Mouse (Mus musculus) midbrain, embryonic 15.5 days (tissue): Measurements from ENCODE around the gene Cacnb4. TPM values are rescaled to one million over a fixed set of nuclear protein-coding genes. Genes with fewer than 3 reads are reported as not detected.

ENCODE experiments used
- ATAC-seq: fragments of 200-750 bp; cut with Nextera tagmentation; replicated peaks from 2 replicates; pipeline ENCODE4 v1.8.0; 2017; ENCODE audit warnings: moderate TSS enrichment
- H3K27ac ChIP-seq: fragments of 300-500 bp; sonication (generic); 2 replicates; pipeline ENCODE4 v1.5.1; 2015; ENCODE audit warnings: mild to moderate bottlenecking, inconsistent platforms
- H3K27me3 ChIP-seq: fragments of 300-500 bp; sonication (generic); replicated peaks from 2 replicates; pipeline ENCODE4 v1.6.1; 2015; ENCODE audit warnings: inconsistent platforms
- H3K36me3 ChIP-seq: fragments of 300-500 bp; sonication (generic); replicated peaks from 2 replicates; pipeline ENCODE4 v1.6.1; 2015; ENCODE audit warnings: inconsistent platforms
- H3K4me1 ChIP-seq: fragments of 300-500 bp; sonication (generic); 2 replicates; pipeline ENCODE4 v1.6.1; 2015; ENCODE audit warnings: inconsistent platforms
- H3K4me2 ChIP-seq: fragments of 300-500 bp; sonication (generic); 2 replicates; pipeline ENCODE4 v1.6.1; 2015; ENCODE audit warnings: inconsistent platforms, mild to moderate bottlenecking, moderate library complexity
- H3K4me3 ChIP-seq: fragments of 300-500 bp; sonication (generic); 2 replicates; pipeline ENCODE4 v1.5.1; 2015; ENCODE audit warnings: mild to moderate bottlenecking, inconsistent platforms
- H3K9ac ChIP-seq: fragments of 300-500 bp; sonication (generic); 2 replicates; pipeline ENCODE4 v1.6.1; 2015; ENCODE audit warnings: mild to moderate bottlenecking, inconsistent platforms
- H3K9me3 ChIP-seq: fragments of 300-500 bp; sonication (generic); 2 replicates; pipeline ENCODE4 v1.6.1; 2016; ENCODE audit warnings: inconsistent platforms
- WGBS: fragments of 180-500 bp; shearing (Covaris S2); methylation state at CpG from one replicate; pipeline ENCODE4 v1.1.7; 2015; ENCODE audit warnings: mixed read lengths; 5-methylcytosine and 5-hydroxymethylcytosine counted together
- polyA plus RNA-seq: library from polyadenylated mRNA; unstranded; fragments of >200 nt; fragmentation: Nextera tagmentation; extraction: Ambion mirVana; gene quantifications from 2 replicates; pipeline ENCODE4 v1.2.1, GENCODE M21; 2015

Gene Cacnb4
- polyA plus RNA-seq, 1 experiment from 2014 or later: 13.7 TPM

DNA sequence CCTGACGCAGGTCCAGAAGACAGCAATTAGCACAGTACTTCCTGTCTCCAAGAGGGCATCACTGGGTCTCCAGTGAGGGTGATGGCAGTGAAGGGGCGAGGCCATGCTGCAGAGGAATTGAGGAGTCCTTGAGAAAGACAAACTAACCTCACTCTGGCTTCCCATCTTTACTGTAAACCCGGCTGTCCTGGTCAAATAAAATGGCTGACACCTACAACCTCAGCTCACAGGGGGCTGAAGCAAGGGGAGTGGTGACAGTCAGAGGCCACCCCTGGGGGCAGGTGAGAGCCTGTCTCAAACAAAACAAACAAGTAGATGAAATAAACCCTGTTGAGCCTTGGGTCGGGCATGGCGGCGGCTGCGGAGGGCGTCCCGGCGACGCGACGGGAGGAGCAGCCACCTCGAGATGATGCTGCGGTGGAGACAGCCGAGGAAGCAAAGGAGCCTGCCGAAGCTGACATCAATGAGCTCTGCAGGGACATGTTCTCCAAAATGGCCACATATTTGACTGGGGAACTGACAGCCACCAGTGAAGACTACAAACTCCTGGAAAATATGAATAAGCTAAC is 57.1 kb downstream of the Cacnb4 start:
- WGBS: 69% methylated on average over 17 of the region's 17 CpGs
- Histone ChIP-seq H3K27ac (no peak overlapping the region), H3K4me1 (peaks cover 11% of the 10 kb centered on the region; the same call in 1 of the 2 replicates), H3K27me3 (no peaks in the 10 kb centered on the region), H3K4me2 (no peak overlapping the region), H3K36me3 (no peaks in the 10 kb centered on the region), H3K9me3 (no peaks in the 10 kb centered on the region), H3K4me3 (no peak overlapping the region), H3K9ac (no peak overlapping the region)
- ATAC-seq: no peak

GRCm38 (mm10) chr2:52618804-52619203 is 57.8 kb downstream of the Cacnb4 start:
- H3K36me3 ChIP-seq: no peaks in the 10 kb centered on the region
- H3K4me3 ChIP-seq: no peak overlapping the region
- ATAC-seq: no peak
- H3K9ac ChIP-seq: no peak overlapping the region
- 90% methylated on average over 2 of the region's 2 CpGs for WGBS
- peaks cover 6% of the 10 kb centered on the region; the same call in 1 of the 2 replicates for H3K4me1 ChIP-seq
- H3K9me3 ChIP-seq: no peaks in the 10 kb centered on the region
- no peaks in the 10 kb centered on the region for H3K27me3 ChIP-seq
- H3K27ac ChIP-seq: no peak overlapping the region
- no peak overlapping the region for H3K4me2 ChIP-seq

- no peaks in the 10 kb centered on the region for H3K36me3 ChIP-seq
- 58% methylated on average over 5 of the region's 5 CpGs for WGBS
- no peaks in the 10 kb centered on the region for H3K27me3 ChIP-seq
- H3K4me1 ChIP-seq: no peaks in the 10 kb centered on the region
- ATAC-seq: no peak
- no peak overlapping the region for H3K4me3 ChIP-seq
- no peaks in the 10 kb centered on the region for H3K9me3 ChIP-seq
- no peak overlapping the region for H3K27ac ChIP-seq
- no peak overlapping the region for H3K4me2 ChIP-seq
- H3K9ac ChIP-seq: no peak overlapping the region
Observed at GRCm38 (mm10) chr2:52615429-52615828, 61.2 kb downstream of the Cacnb4 start.

DNA sequence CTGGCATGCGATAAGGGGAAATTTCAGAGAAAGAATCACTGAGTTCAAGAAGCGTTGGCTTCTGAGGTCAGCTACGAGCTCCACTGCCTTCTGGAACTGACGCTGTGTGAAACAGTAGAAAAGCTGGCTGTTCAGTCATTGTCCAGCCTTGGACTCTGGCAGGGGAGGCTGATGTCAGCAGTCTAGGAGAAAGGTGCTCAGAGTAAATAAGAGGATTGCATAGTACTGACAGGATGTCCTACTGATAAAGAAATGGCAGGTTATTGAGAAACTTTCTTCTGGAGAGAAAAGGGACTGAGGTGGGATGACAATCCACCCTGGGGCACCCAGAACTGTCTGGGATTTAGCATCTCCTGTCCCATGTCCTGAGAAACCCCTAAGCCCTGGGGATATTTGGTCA is 62.7 kb downstream of the Cacnb4 start:
- WGBS: 77% methylated on average over 4 of the region's 4 CpGs
- no peaks in the 10 kb centered on the region for H3K4me1 ChIP-seq
- H3K9ac ChIP-seq: no peak overlapping the region
- H3K4me3 ChIP-seq: no peak overlapping the region
- no peak overlapping the region for H3K27ac ChIP-seq
- no peak for ATAC-seq
- no peaks in the 10 kb centered on the region for H3K36me3 ChIP-seq
- H3K4me2 ChIP-seq: no peak overlapping the region
- no peaks in the 10 kb centered on the region for H3K9me3 ChIP-seq
- H3K27me3 ChIP-seq: no peaks in the 10 kb centered on the region

- Histone ChIP-seq H3K27me3 (no peaks in the 10 kb centered on the region), H3K4me3 (no peak overlapping the region), H3K27ac (no peak overlapping the region), H3K4me1 (peaks cover 7% of the 10 kb centered on the region), H3K36me3 (no peaks in the 10 kb centered on the region), H3K9me3 (no peaks in the 10 kb centered on the region), H3K9ac (no peak overlapping the region), H3K4me2 (no peak overlapping the region)
- WGBS: 58% methylated on average over 1 of the region's 1 CpGs
- ATAC-seq: no peak
Observed at GRCm38 (mm10) chr2:52609486-52609885, 67.1 kb downstream of the Cacnb4 start.

GRCm38 (mm10) chr2:52607857-52608485 is 68.7 kb downstream of the Cacnb4 start:
- Histone ChIP-seq H3K9ac (no peak overlapping the region), H3K27ac (no peak overlapping the region), H3K4me1 (peaks cover 7% of the 10 kb centered on the region), H3K9me3 (no peaks in the 10 kb centered on the region), H3K4me3 (no peak overlapping the region), H3K27me3 (no peaks in the 10 kb centered on the region), H3K36me3 (no peaks in the 10 kb centered on the region), H3K4me2 (no peak overlapping the region)
- WGBS: 18% methylated on average over 5 of the region's 5 CpGs
- peak; percentile 43 for ATAC-seq

- Histone ChIP-seq H3K4me2 (no peak overlapping the region), H3K4me3 (no peak overlapping the region), H3K36me3 (no peaks in the 10 kb centered on the region), H3K27me3 (no peaks in the 10 kb centered on the region), H3K27ac (no peak overlapping the region), H3K4me1 (peaks cover 7% of the 10 kb centered on the region), H3K9ac (no peak overlapping the region), H3K9me3 (no peaks in the 10 kb centered on the region)
- WGBS: 92% methylated on average over 4 of the region's 4 CpGs
- no peak for ATAC-seq
Observed at GRCm38 (mm10) chr2:52606331-52606730, 70.3 kb downstream of the Cacnb4 start.

DNA sequence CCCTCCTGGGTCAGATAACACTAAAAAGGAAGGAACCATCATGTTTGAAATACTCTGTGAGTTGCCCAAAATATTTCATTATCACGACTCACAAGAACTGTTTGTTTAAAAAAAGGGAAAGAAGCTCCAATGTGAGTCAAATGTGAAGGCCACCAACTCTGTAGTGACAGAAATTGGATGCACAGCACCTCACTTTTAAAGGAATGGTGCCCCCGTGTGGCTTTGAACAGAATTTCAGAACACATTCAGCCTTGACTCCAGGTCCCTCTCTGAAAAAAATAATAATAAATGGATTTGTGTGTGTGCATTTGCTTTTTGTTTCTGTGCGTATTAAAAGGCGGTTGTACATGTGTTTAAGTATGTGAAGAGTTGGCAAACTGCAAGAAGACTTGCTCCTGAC is 71.3 kb downstream of the Cacnb4 start:
- no peak for ATAC-seq
- peaks cover 7% of the 10 kb centered on the region for H3K4me1 ChIP-seq
- H3K27ac ChIP-seq: no peak overlapping the region
- H3K4me3 ChIP-seq: no peak overlapping the region
- WGBS: 20% methylated on average over 4 of the region's 4 CpGs
- no peaks in the 10 kb centered on the region for H3K27me3 ChIP-seq
- H3K36me3 ChIP-seq: no peaks in the 10 kb centered on the region
- no peak overlapping the region for H3K9ac ChIP-seq
- no peaks in the 10 kb centered on the region for H3K9me3 ChIP-seq
- H3K4me2 ChIP-seq: no peak overlapping the region

- no peak overlapping the region for H3K4me2 ChIP-seq
- H3K4me3 ChIP-seq: no peak overlapping the region
- H3K27ac ChIP-seq: no peak overlapping the region
- peaks cover 7% of the 10 kb centered on the region for H3K4me1 ChIP-seq
- ATAC-seq: no peak
- no peak overlapping the region for H3K9ac ChIP-seq
- no peaks in the 10 kb centered on the region for H3K27me3 ChIP-seq
- 81% methylated on average over 8 of the region's 8 CpGs for WGBS
- no peaks in the 10 kb centered on the region for H3K9me3 ChIP-seq
- no peaks in the 10 kb centered on the region for H3K36me3 ChIP-seq
Observed at GRCm38 (mm10) chr2:52604651-52605020, 72.0 kb downstream of the Cacnb4 start.

GRCm38 (mm10) chr2:52603935-52604650 is 72.5 kb downstream of the Cacnb4 start:
- H3K4me1 ChIP-seq: peaks cover 7% of the 10 kb centered on the region
- H3K27me3 ChIP-seq: no peaks in the 10 kb centered on the region
- ATAC-seq: no peak
- no peaks in the 10 kb centered on the region for H3K36me3 ChIP-seq
- H3K9ac ChIP-seq: no peak overlapping the region
- no peak overlapping the region for H3K27ac ChIP-seq
- WGBS: 88% methylated on average over 11 of the region's 11 CpGs
- no peak overlapping the region for H3K4me3 ChIP-seq
- no peaks in the 10 kb centered on the region for H3K9me3 ChIP-seq
- no peak overlapping the region for H3K4me2 ChIP-seq

GRCm38 (mm10) chr2:52603421-52603820 is 73.2 kb downstream of the Cacnb4 start:
- no peaks in the 10 kb centered on the region for H3K9me3 ChIP-seq
- 78% methylated on average over 6 of the region's 6 CpGs for WGBS
- no peak overlapping the region for H3K9ac ChIP-seq
- no peak overlapping the region for H3K27ac ChIP-seq
- H3K27me3 ChIP-seq: no peaks in the 10 kb centered on the region
- no peak overlapping the region for H3K4me2 ChIP-seq
- ATAC-seq: no peak
- peaks cover 7% of the 10 kb centered on the region for H3K4me1 ChIP-seq
- H3K36me3 ChIP-seq: no peaks in the 10 kb centered on the region
- H3K4me3 ChIP-seq: no peak overlapping the region

GRCm38 (mm10) chr2:52602921-52603320 is 73.7 kb downstream of the Cacnb4 start:
- no peaks in the 10 kb centered on the region for H3K36me3 ChIP-seq
- H3K9me3 ChIP-seq: no peaks in the 10 kb centered on the region
- no peak overlapping the region for H3K4me3 ChIP-seq
- WGBS: 93% methylated on average over 8 of the region's 8 CpGs
- H3K4me2 ChIP-seq: no peak overlapping the region
- peaks cover 2% of the 10 kb centered on the region for H3K4me1 ChIP-seq
- no peak overlapping the region for H3K9ac ChIP-seq
- H3K27me3 ChIP-seq: no peaks in the 10 kb centered on the region
- H3K27ac ChIP-seq: no peak overlapping the region
- no peak for ATAC-seq

- 93% methylated on average over 2 of the region's 2 CpGs for WGBS
- Histone ChIP-seq H3K27me3 (no peaks in the 10 kb centered on the region), H3K36me3 (no peaks in the 10 kb centered on the region)
Observed at GRCm38 (mm10) chr2:52602228-52602627, 74.4 kb downstream of the Cacnb4 start.

More at GRCm38 (mm10) chr2:52602228-52602627, 74.4 kb downstream of the Cacnb4 start:
- Histone ChIP-seq H3K9me3 (no peaks in the 10 kb centered on the region), H3K4me1 (no peaks in the 10 kb centered on the region), H3K9ac (no peak overlapping the region), H3K4me2 (no peak overlapping the region), H3K4me3 (no peak overlapping the region), H3K27ac (no peak overlapping the region)
- ATAC-seq: no peak
